Mouse (Mus musculus) megakaryocyte, embryonic 14.5 days (primary cell): ENCODE measurements around the gene Foxl1. TPM values are rescaled to one million over a fixed set of nuclear protein-coding genes. Genes with fewer than 3 reads are reported as not detected.

Experiments used
- H3K27me3 ChIP-seq: replicated peaks from 2 replicates; pipeline ENCODE3; 2012; ENCODE audit warnings: inconsistent platforms
- H3K36me3 ChIP-seq: replicated peaks from 2 replicates; pipeline ENCODE3; 2012; ENCODE audit warnings: low read length, inconsistent platforms, mixed read lengths
- H3K4me1 ChIP-seq: 2 replicates; pipeline ENCODE4 v1.6.1; 2012; ENCODE audit warnings: inconsistent platforms
- H3K4me3 ChIP-seq: replicated peaks from 2 replicates; pipeline ENCODE3; 2012; ENCODE audit warnings: moderate library complexity, mild to moderate bottlenecking, inconsistent platforms
- H3K9me3 ChIP-seq: 2 replicates; pipeline ENCODE4 v1.6.1; 2012; ENCODE audit warnings: inconsistent platforms
- FLI1 ChIP-seq: IDR thresholded peaks from 2 replicates; pipeline ENCODE4 v1.6.1; 2012; ENCODE audit warnings: low read length, inconsistent platforms, mixed read lengths
- GATA1 ChIP-seq: IDR thresholded peaks from 3 replicates; pipeline ENCODE4 v1.6.1; 2012; ENCODE audit warnings: mixed read lengths, low read length, inconsistent platforms, borderline replicate concordance
- polyA plus RNA-seq: library from polyadenylated mRNA; stranded (reverse); fragments of >175 nt; gene quantifications from 2 replicates; pipeline ENCODE4 v1.2.3, GENCODE M21; 2012; ENCODE audit warnings: low replicate concordance; ENCODE audit not compliant: insufficient read depth

Gene Foxl1
- polyA plus RNA-seq, 1 experiment: not detected

GRCm38 (mm10) chr8:121116591-121117185 is 11.1 kb upstream of the Foxl1 start:
- H3K4me3 ChIP-seq: peak overlapping the region; percentile 85
- H3K27me3 ChIP-seq: peaks cover 89% of the 10 kb centered on the region
- no peak for TF ChIP-seq FLI1
- no peak for TF ChIP-seq GATA1
- no peaks in the 10 kb centered on the region for H3K36me3 ChIP-seq
- peaks cover 13% of the 10 kb centered on the region for H3K9me3 ChIP-seq
- peaks cover 38% of the 10 kb centered on the region for H3K4me1 ChIP-seq

GRCm38 (mm10) chr8:121117186-121117651 is 10.5 kb upstream of the Foxl1 start:
- Histone ChIP-seq H3K27me3 (peaks cover 91% of the 10 kb centered on the region), H3K9me3 (peaks cover 13% of the 10 kb centered on the region)
- TF ChIP-seq FLI1 (no peak), GATA1 (no peak)

DNA sequence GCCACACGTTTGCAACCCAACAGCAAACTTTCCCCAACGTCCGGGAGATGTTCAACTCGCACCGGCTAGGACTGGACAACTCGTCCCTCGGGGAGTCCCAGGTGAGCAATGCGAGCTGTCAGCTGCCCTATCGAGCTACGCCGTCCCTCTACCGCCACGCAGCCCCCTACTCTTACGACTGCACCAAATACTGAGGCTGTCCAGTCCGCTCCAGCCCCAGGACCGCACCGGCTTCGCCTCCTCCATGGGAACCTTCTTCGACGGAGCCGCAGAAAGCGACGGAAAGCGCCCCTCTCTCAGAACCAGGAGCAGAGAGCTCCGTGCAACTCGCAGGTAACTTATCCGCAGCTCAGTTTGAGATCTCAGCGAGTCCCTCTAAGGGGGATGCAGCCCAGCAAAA is 9.8 kb upstream of the Foxl1 start:
- Histone ChIP-seq H3K9me3 (peaks cover 13% of the 10 kb centered on the region), H3K4me3 (peak overlapping the region; percentile 53), H3K36me3 (no peaks in the 10 kb centered on the region), H3K27me3 (peaks cover 94% of the 10 kb centered on the region), H3K4me1 (peaks cover 37% of the 10 kb centered on the region)
- no peak for TF ChIP-seq FLI1
- no peak for TF ChIP-seq GATA1

More at GRCm38 (mm10) chr8:121117186-121117651, 10.5 kb upstream of the Foxl1 start:
- H3K4me1 ChIP-seq: peaks cover 38% of the 10 kb centered on the region
- peak overlapping the region; percentile 42 for H3K4me3 ChIP-seq
- no peaks in the 10 kb centered on the region for H3K36me3 ChIP-seq

- Histone ChIP-seq H3K27me3 (peaks cover 98% of the 10 kb centered on the region), H3K4me1 (peaks cover 30% of the 10 kb centered on the region), H3K36me3 (no peaks in the 10 kb centered on the region), H3K4me3 (no peak overlapping the region), H3K9me3 (peaks cover 13% of the 10 kb centered on the region)
- TF ChIP-seq FLI1 (no peak), GATA1 (no peak)
Measured at GRCm38 (mm10) chr8:121118634-121119420, 8.9 kb upstream of the Foxl1 start.

GRCm38 (mm10) chr8:121119635-121120455 is 7.9 kb upstream of the Foxl1 start:
- Histone ChIP-seq H3K27me3 (peaks cover 97% of the 10 kb centered on the region), H3K9me3 (peaks cover 13% of the 10 kb centered on the region), H3K4me1 (peaks cover 34% of the 10 kb centered on the region), H3K36me3 (no peaks in the 10 kb centered on the region), H3K4me3 (no peak overlapping the region)
- TF ChIP-seq GATA1: no peak
- TF ChIP-seq FLI1: no peak

GRCm38 (mm10) chr8:121120456-121121419 is 7.0 kb upstream of the Foxl1 start:
- Histone ChIP-seq H3K27me3 (peaks cover 98% of the 10 kb centered on the region), H3K4me1 (peaks cover 37% of the 10 kb centered on the region), H3K4me3 (peak overlapping the region; percentile 26), H3K36me3 (no peaks in the 10 kb centered on the region), H3K9me3 (peaks cover 13% of the 10 kb centered on the region)
- TF ChIP-seq FLI1 (no peak), GATA1 (no peak)

GRCm38 (mm10) chr8:121121704-121122103 is 6.0 kb upstream of the Foxl1 start:
- no peak overlapping the region for H3K4me3 ChIP-seq
- no peak for TF ChIP-seq FLI1
- TF ChIP-seq GATA1: no peak
- peaks cover 32% of the 10 kb centered on the region for H3K4me1 ChIP-seq
- peaks cover 8% of the 10 kb centered on the region for H3K9me3 ChIP-seq
- no peaks in the 10 kb centered on the region for H3K36me3 ChIP-seq
- H3K27me3 ChIP-seq: peaks cover 99% of the 10 kb centered on the region

- peaks cover 1% of the 10 kb centered on the region for H3K9me3 ChIP-seq
- H3K27me3 ChIP-seq: peaks cover 99% of the 10 kb centered on the region
- peaks cover 25% of the 10 kb centered on the region for H3K4me1 ChIP-seq
- no peaks in the 10 kb centered on the region for H3K36me3 ChIP-seq
- no peak overlapping the region for H3K4me3 ChIP-seq
- no peak for TF ChIP-seq FLI1
- no peak for TF ChIP-seq GATA1
Measured at GRCm38 (mm10) chr8:121122368-121122767, 5.4 kb upstream of the Foxl1 start.

- no peaks in the 10 kb centered on the region for H3K36me3 ChIP-seq
- peaks cover 99% of the 10 kb centered on the region for H3K27me3 ChIP-seq
- peaks cover 22% of the 10 kb centered on the region for H3K4me1 ChIP-seq
- H3K4me3 ChIP-seq: no peak overlapping the region
- no peak for TF ChIP-seq GATA1
- TF ChIP-seq FLI1: no peak
- H3K9me3 ChIP-seq: no peaks in the 10 kb centered on the region
Measured at GRCm38 (mm10) chr8:121123113-121123512, 4.6 kb upstream of the Foxl1 start.
